Comparison of ENCODE assay signal across 12 mouse cellular contexts in genomic region chr19:36112007-36112406, GRCm38 (mm10). TPM values are rescaled to one million over a fixed set of nuclear protein-coding genes. Genes with fewer than 3 reads are reported as not detected.
DNase-seq lines count a peak whose midpoint lies in the region; ATAC-seq lines count a peak whose summit lies in the region.
"Had no signal": no experiment of that assay in that cellular context is flagged by ENCODE, and none has a peak within 500 bp of the region (broad histone marks: within the 10 kb centered on the region; RNA-seq: fewer than 3 reads in every experiment).

No protein-coding gene starts in this region.

- peaks cover 31% of the 10 kb centered on the region; the same call in 1 of the 2 replicates for H3K27me3 ChIP-seq in hindbrain, embryonic 10.5 days (ENCODE audit: insufficient read depth, poor library complexity, severe bottlenecking)
- no peaks in the 10 kb centered on the region for H3K27me3 ChIP-seq in hindbrain, embryonic 11.5 days (ENCODE audit: control insufficient read depth, insufficient read depth, low read length)
- H3K27me3 ChIP-seq in forebrain, embryonic 15.5 days = no peaks in the 10 kb centered on the region
- H3K27me3 ChIP-seq in neural tube, embryonic 13.5 days = no peaks in the 10 kb centered on the region; the same call in 1 of the 2 replicates

- 0 out of 2 replicates have a peak overlapping the region, but pooled peaks have one; percentile 24 for H3K4me3 ChIP-seq in hindbrain, embryonic 10.5 days
- no peak overlapping the region for H3K4me3 ChIP-seq in hindbrain, embryonic 11.5 days (ENCODE audit: low read depth, low read length)
- peak overlapping the region; percentile 27 for H3K4me3 ChIP-seq in forebrain, embryonic 15.5 days
- peak overlapping the region; percentile 33 for H3K4me3 ChIP-seq in neural tube, embryonic 13.5 days
- H3K4me3 ChIP-seq: stomach, embryonic 15.5 days had no signal

- WGBS in hindbrain, embryonic 10.5 days = 42% methylated on average over 17 of the region's 17 CpGs
- WGBS in hindbrain, embryonic 11.5 days = 37% methylated on average over 17 of the region's 17 CpGs
- WGBS in forebrain, embryonic 15.5 days = 25% methylated on average over 17 of the region's 17 CpGs
- WGBS in neural tube, embryonic 13.5 days = 23% methylated on average over 17 of the region's 17 CpGs

- H3K27ac ChIP-seq in hindbrain, embryonic 10.5 days = no peak overlapping the region
- no peak overlapping the region for H3K27ac ChIP-seq in hindbrain, embryonic 11.5 days (ENCODE audit: low read depth, low read length)
- H3K27ac ChIP-seq in forebrain, embryonic 15.5 days (replicated peaks) = no peak overlapping the region
- H3K27ac ChIP-seq in neural tube, embryonic 13.5 days (replicated peaks) = no peak overlapping the region
- H3K27ac ChIP-seq: stomach, embryonic 15.5 days had no signal

- H3K9ac ChIP-seq in hindbrain, embryonic 11.5 days (ENCODE audit: low read depth, low read length) = no peak overlapping the region
- 0 out of 2 replicates have a peak overlapping the region, but pooled peaks have one; percentile 20 for H3K9ac ChIP-seq in forebrain, embryonic 15.5 days (replicated peaks)
- peak overlapping the region; percentile 58; the same call in 1 of the 2 replicates for H3K9ac ChIP-seq in neural tube, embryonic 13.5 days
- H3K9ac ChIP-seq: stomach, embryonic 15.5 days had no signal

- ATAC-seq in hindbrain, embryonic 11.5 days (ENCODE audit: low FRiP score) = no peak
- 0 out of 2 replicates have a peak, but pooled peaks have one; percentile 24 for ATAC-seq in forebrain, embryonic 15.5 days (replicated peaks)
- 0 out of 2 replicates have a peak, but pooled peaks have one; percentile 32 for ATAC-seq in neural tube, embryonic 13.5 days (ENCODE audit: low read depth)

- no peak for DNase-seq in hindbrain, embryonic 10.5 days (ENCODE audit: low spot score)
- no peak for DNase-seq in hindbrain, embryonic 11.5 days (ENCODE audit: low spot score)
- DNase-seq in layer of hippocampus, adult 18-20 months (ENCODE audit: low spot score in 2 of 2) = peak; percentile 30 to 65
- DNase-seq in ovary, postnatal 36 days (ENCODE audit: low spot score) = no peak
- DNase-seq in B cell, adult 2 months = no peak
- DNase-seq in yolk sac, embryonic 10.5 days (ENCODE audit: low spot score) = no peak
- DNase-seq: cerebellum, adult 8-10 months; heart, adult 18-20 months had no signal

- H3K9me3 ChIP-seq in hindbrain, embryonic 10.5 days = no peaks in the 10 kb centered on the region
- H3K9me3 ChIP-seq in hindbrain, embryonic 11.5 days (ENCODE audit: control insufficient read depth, low read length) = no peaks in the 10 kb centered on the region
- no peaks in the 10 kb centered on the region for H3K9me3 ChIP-seq in forebrain, embryonic 15.5 days
- H3K9me3 ChIP-seq in neural tube, embryonic 13.5 days = no peaks in the 10 kb centered on the region
- H3K9me3 ChIP-seq: stomach, embryonic 15.5 days had no signal

- no peaks in the 10 kb centered on the region for H3K36me3 ChIP-seq in hindbrain, embryonic 10.5 days
- H3K36me3 ChIP-seq in hindbrain, embryonic 11.5 days (ENCODE audit: control insufficient read depth, insufficient read depth, low read length) = no peaks in the 10 kb centered on the region
- H3K36me3 ChIP-seq in forebrain, embryonic 15.5 days = no peaks in the 10 kb centered on the region
- no peaks in the 10 kb centered on the region for H3K36me3 ChIP-seq in neural tube, embryonic 13.5 days
- H3K36me3 ChIP-seq: stomach, embryonic 15.5 days had no signal

- no peak overlapping the region for H3K4me2 ChIP-seq in hindbrain, embryonic 11.5 days (replicated peaks; ENCODE audit: low read depth, low read length)
- peak overlapping the region; percentile 37 for H3K4me2 ChIP-seq in forebrain, embryonic 15.5 days (replicated peaks)
- peak overlapping the region; percentile 56 for H3K4me2 ChIP-seq in neural tube, embryonic 13.5 days
- H3K4me2 ChIP-seq: stomach, embryonic 15.5 days had no signal

- H3K4me1 ChIP-seq in hindbrain, embryonic 10.5 days (replicated peaks) = peaks cover 22% of the 10 kb centered on the region
- H3K4me1 ChIP-seq in hindbrain, embryonic 11.5 days (replicated peaks; ENCODE audit: control insufficient read depth, insufficient read depth, low read length) = no peaks in the 10 kb centered on the region
- H3K4me1 ChIP-seq in forebrain, embryonic 15.5 days = peaks cover 5% of the 10 kb centered on the region; the same call in 1 of the 2 replicates
- peaks cover 19% of the 10 kb centered on the region for H3K4me1 ChIP-seq in neural tube, embryonic 13.5 days (replicated peaks)
- H3K4me1 ChIP-seq: stomach, embryonic 15.5 days had no signal

RNA-seq across cellular contexts. Expression of gene Ankrd1, which starts 7.9 kb away (rescaled TPM):
- 0.51 TPM in 1 of 2 replicates, not detected in the other for polyA plus RNA-seq in hindbrain, embryonic 10.5 days (2016; fragmentation: Nextera tagmentation; extraction: Ambion mirVana)
- polyA plus RNA-seq in hindbrain, embryonic 11.5 days (2014; fragmentation: Nextera tagmentation; extraction: Ambion mirVana) = 0.11 TPM in 1 of 2 replicates, not detected in the other
- 0.19 TPM in 1 of 2 replicates, not detected in the other for polyA plus RNA-seq in forebrain, embryonic 15.5 days (2015; fragmentation: Nextera tagmentation; extraction: Ambion mirVana)
- total RNA-seq in layer of hippocampus, adult 18-20 months (2021) = not detected
- polyA plus RNA-seq in neural tube, embryonic 13.5 days (2015; fragmentation: Nextera tagmentation; extraction: Ambion mirVana) = 0.37 and 0.38 TPM in 2 replicates

RNA-seq across cellular contexts. Expression of gene Rpp30, which starts 28.5 kb away (rescaled TPM):
- 113 and 121 TPM in 2 replicates for polyA plus RNA-seq in hindbrain, embryonic 10.5 days (2016; fragmentation: Nextera tagmentation; extraction: Ambion mirVana)
- polyA plus RNA-seq in hindbrain, embryonic 11.5 days (2014; fragmentation: Nextera tagmentation; extraction: Ambion mirVana) = 106 and 110 TPM in 2 replicates
- 84.1 and 90.4 TPM in 2 replicates for polyA plus RNA-seq in forebrain, embryonic 15.5 days (2015; fragmentation: Nextera tagmentation; extraction: Ambion mirVana)
- 10 to 100 TPM; 15.1 to 15.9 TPM for total RNA-seq in layer of hippocampus, adult 18-20 months (2021)
- 80.8 and 85.1 TPM in 2 replicates for polyA plus RNA-seq in neural tube, embryonic 13.5 days (2015; fragmentation: Nextera tagmentation; extraction: Ambion mirVana)

RNA-seq across cellular contexts. Expression of gene Htr7, which starts 54.7 kb away (rescaled TPM):
- polyA plus RNA-seq in hindbrain, embryonic 10.5 days (2016; fragmentation: Nextera tagmentation; extraction: Ambion mirVana) = 0.81 and 0.86 TPM in 2 replicates
- 0.32 and 0.99 TPM in 2 replicates for polyA plus RNA-seq in hindbrain, embryonic 11.5 days (2014; fragmentation: Nextera tagmentation; extraction: Ambion mirVana)
- polyA plus RNA-seq in forebrain, embryonic 15.5 days (2015; fragmentation: Nextera tagmentation; extraction: Ambion mirVana) = 3.0 and 3.6 TPM in 2 replicates
- 1 to 10 TPM; 9.5 to 9.9 TPM for total RNA-seq in layer of hippocampus, adult 18-20 months (2021)
- 17.2 and 18.9 TPM in 2 replicates for polyA plus RNA-seq in neural tube, embryonic 13.5 days (2015; fragmentation: Nextera tagmentation; extraction: Ambion mirVana)
- polyA plus RNA-seq: limb, embryonic 11.5 days had no signal

Comparison
In these comparisons a context has a peak if more than half of its experiments do, and no peak if none do; other contexts are left out.
1. DNase-seq: peak in layer of hippocampus, adult 18-20 months (2 of 2); none in hindbrain, embryonic 10.5 days (single experiment), hindbrain, embryonic 11.5 days (single experiment), ovary, postnatal 36 days (single experiment), B cell, adult 2 months (0 of 2) and yolk sac, embryonic 10.5 days (single experiment).